Mouse (Mus musculus): ENCODE measurements around the gene Atg14.

DNA sequence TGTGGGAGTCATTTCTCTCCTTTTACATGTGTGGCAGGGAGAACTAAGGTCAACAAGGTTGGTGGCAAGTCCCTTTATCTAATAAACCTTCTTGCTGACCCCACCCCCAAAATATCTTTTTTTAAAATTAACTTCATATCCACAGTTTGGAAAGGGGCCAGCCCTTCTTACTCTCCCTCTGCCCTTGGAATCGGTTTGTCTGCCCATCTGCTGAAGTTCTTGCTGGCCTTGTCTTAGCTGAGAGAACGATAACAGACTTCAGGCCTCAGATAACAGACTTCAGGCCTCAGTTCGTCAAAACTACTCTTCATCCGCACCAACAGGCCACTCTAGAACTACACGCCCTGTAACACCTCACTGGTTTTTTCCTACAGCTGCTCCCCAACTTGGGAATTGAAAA lies 26.2 kb downstream of the Atg14 start:
- TF ChIP-seq CTCF (conservative IDR thresholded peaks at IDR 0.05; ENCODE audit: low read length): no peak
- no peak for TF ChIP-seq POU5F1 (IDR thresholded peaks at IDR 0.05; ENCODE audit: borderline replicate concordance, low read length)
- TF ChIP-seq NANOG (IDR thresholded peaks at IDR 0.05; ENCODE audit: borderline replicate concordance, low read length): no peak

All from E14TG2a.4 (cell line).